Mouse (Mus musculus) forebrain, embryonic 11.5 days (tissue): ENCODE data around the gene Minpp1. TPM values are rescaled to one million over a fixed set of nuclear protein-coding genes. Genes with fewer than 3 reads are reported as not detected.

Experiments used
- ATAC-seq: fragments of 200-750 bp; cut with Nextera tagmentation; replicated peaks from 2 replicates; pipeline ENCODE4 v1.8.0; 2017; ENCODE audit warnings: moderate TSS enrichment; ENCODE audit not compliant: low FRiP score
- DNase-seq: peaks from one replicate; pipeline ENCODE4 v3.0.0-alpha.2; 2017; ENCODE audit warnings: low spot score
- H3K27ac ChIP-seq: fragments of 300-500 bp; sonication (generic); 2 replicates; pipeline ENCODE4 v1.5.1; 2014; ENCODE audit warnings: low read depth, low read length
- H3K27me3 ChIP-seq: fragments of 300-500 bp; sonication (generic); 2 replicates; pipeline ENCODE4 v1.6.1; 2014; ENCODE audit warnings: mild to moderate bottlenecking, low read length, mixed read lengths; ENCODE audit not compliant: control insufficient read depth, insufficient read depth
- H3K36me3 ChIP-seq: fragments of 300-500 bp; sonication (generic); 2 replicates; pipeline ENCODE4 v1.6.1; 2014; ENCODE audit warnings: mild to moderate bottlenecking, low read length, moderate library complexity, mixed read lengths; ENCODE audit not compliant: control insufficient read depth, insufficient read depth
- H3K4me1 ChIP-seq: fragments of 300-500 bp; sonication (generic); replicated peaks from 2 replicates; pipeline ENCODE4 v1.6.1; 2014; ENCODE audit warnings: low read length, mixed read lengths; ENCODE audit not compliant: control insufficient read depth, insufficient read depth
- H3K4me2 ChIP-seq: fragments of 300-500 bp; sonication (generic); 2 replicates; pipeline ENCODE4 v1.6.1; 2014; ENCODE audit warnings: low read depth, mild to moderate bottlenecking, low read length, moderate library complexity, mixed read lengths; ENCODE audit not compliant: severe bottlenecking
- H3K4me3 ChIP-seq: fragments of 300-500 bp; sonication (generic); 2 replicates; pipeline ENCODE4 v1.5.1; 2014; ENCODE audit warnings: low read depth, low read length
- H3K9ac ChIP-seq: fragments of 300-500 bp; sonication (generic); 2 replicates; pipeline ENCODE4 v1.6.1; 2014; ENCODE audit warnings: low read length
- H3K9me3 ChIP-seq: fragments of 300-500 bp; sonication (generic); 2 replicates; pipeline ENCODE4 v1.6.1; 2016; ENCODE audit warnings: low read length, mixed read lengths; ENCODE audit not compliant: control insufficient read depth
- WGBS: fragments of 180-500 bp; shearing (Covaris S2); extraction: QIAGEN DNeasy Blood & Tissue Kit; methylation state at CpG from one replicate; pipeline ENCODE4 v1.1.7; 2014; 5-methylcytosine and 5-hydroxymethylcytosine counted together
- polyA plus RNA-seq: library from polyadenylated mRNA; unstranded; fragments of >200 nt; fragmentation: Nextera tagmentation; extraction: Ambion mirVana; gene quantifications from 2 replicates; pipeline ENCODE4 v1.2.1, GENCODE M21; 2014

Gene Minpp1
- polyA plus RNA-seq, 1 experiment from 2014 or later: 66.0 TPM

DNA sequence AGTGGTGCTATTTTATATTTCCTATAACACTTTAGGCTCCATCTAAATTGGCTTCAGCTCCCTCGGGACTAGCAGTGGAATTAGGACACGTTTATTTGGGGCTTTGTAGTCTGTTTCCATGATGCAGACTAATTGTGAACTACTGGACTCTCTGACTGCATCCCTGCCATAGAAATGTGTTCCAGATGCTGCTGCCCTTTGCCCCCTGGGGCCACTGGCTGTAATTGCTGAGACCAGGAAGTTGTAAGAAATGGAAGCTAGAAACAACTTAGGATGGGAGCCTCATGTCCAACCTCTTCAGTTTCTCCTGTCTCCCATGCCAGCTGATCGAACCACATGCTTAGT lies 38.9 kb downstream of the Minpp1 start:
- H3K36me3 ChIP-seq: no peaks in the 10 kb centered on the region
- ATAC-seq (no peak), DNase-seq (no peak)
- no peaks in the 10 kb centered on the region for H3K4me1 ChIP-seq
- no peak overlapping the region for H3K4me3 ChIP-seq
- no peaks in the 10 kb centered on the region for H3K27me3 ChIP-seq
- no peak overlapping the region for H3K9ac ChIP-seq
- WGBS: 71% methylated on average over 3 of the region's 3 CpGs
- no peaks in the 10 kb centered on the region for H3K9me3 ChIP-seq
- no peak overlapping the region for H3K4me2 ChIP-seq
- no peak overlapping the region for H3K27ac ChIP-seq

DNA sequence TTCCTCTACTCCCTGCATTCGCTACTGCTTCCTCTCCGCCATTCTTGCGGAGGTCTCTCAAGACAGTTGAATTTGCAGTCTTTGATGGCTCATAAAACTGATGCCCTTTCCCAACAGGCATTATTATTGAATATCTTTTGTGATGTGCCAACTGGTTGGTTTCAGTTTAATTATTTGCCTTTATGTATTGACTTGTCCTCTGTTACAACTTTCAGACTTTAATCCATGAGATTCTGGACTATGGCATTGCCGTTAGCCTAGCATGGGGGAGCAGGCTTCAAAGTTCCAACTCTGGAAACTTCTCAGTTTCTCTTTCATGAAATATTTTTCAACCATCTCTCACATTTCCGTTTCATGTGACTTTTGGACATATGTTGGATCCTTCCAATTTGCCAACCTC lies 41.6 kb downstream of the Minpp1 start:
- Histone ChIP-seq H3K27me3 (no peaks in the 10 kb centered on the region), H3K9me3 (no peaks in the 10 kb centered on the region), H3K4me1 (no peaks in the 10 kb centered on the region), H3K27ac (no peak overlapping the region), H3K4me2 (no peak overlapping the region), H3K4me3 (no peak overlapping the region), H3K9ac (no peak overlapping the region), H3K36me3 (no peaks in the 10 kb centered on the region)
- 94% methylated on average over 5 of the region's 5 CpGs for WGBS
- DNase-seq (no peak), ATAC-seq (no peak)

DNA sequence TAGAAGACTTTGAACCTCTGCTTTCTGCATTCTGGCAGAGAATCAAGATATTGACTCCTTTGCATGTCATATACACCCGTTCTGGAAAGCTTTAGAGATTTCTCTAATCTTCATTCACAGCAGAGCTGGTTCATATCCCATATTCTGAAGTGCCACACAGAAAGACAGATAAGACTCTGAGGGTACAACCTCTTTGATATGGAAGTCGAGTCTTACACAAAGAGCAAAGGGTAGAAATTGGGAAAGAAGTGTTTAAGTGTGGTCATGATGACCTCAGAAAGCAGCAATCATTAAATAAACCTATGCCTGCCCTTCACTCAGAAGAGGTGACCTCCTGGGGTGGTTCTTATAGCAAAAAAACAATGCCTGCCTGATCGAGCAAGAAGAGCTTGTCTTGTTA lies 43.2 kb downstream of the Minpp1 start:
- DNase-seq (no peak), ATAC-seq (no peak)
- no peak overlapping the region for H3K4me2 ChIP-seq
- no peaks in the 10 kb centered on the region for H3K36me3 ChIP-seq
- H3K4me1 ChIP-seq: no peaks in the 10 kb centered on the region
- no peak overlapping the region for H3K9ac ChIP-seq
- WGBS: 56% methylated on average over 3 of the region's 3 CpGs
- no peak overlapping the region for H3K27ac ChIP-seq
- H3K27me3 ChIP-seq: no peaks in the 10 kb centered on the region
- H3K4me3 ChIP-seq: no peak overlapping the region
- no peaks in the 10 kb centered on the region for H3K9me3 ChIP-seq

DNA sequence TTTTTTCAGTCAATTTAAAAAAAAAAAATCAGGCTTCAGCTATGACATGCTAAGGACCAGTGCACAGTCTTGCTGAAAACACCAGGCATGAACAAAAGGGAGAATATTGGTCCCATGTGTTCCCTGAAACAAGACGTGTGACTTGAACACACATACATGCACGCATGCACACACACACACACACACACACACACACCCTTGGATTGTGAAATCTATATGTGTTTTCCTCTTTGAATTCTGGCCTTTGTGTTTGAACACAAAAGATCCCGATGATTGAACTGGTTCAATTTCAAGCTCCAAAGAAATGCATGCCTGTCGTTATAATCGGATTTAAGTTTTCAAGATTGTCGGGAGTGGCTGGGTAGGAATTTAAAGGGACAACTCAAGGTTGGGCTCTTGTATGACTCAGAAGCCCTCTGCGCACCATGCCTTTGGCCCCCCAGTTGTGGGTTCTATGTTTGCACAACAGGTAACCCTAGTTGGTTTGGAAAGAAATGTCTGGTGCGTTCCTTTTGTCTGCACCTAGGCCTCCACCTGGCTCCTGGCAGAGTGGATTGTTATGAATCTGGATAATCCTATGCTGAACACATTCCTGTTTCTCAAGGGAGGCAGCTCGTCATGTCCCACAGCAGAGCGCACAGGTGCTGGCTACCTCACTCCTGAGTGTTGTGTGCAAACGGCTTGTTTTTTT lies 43.8 kb downstream of the Minpp1 start:
- Histone ChIP-seq H3K9ac (no peak overlapping the region), H3K4me1 (no peaks in the 10 kb centered on the region), H3K36me3 (no peaks in the 10 kb centered on the region), H3K27me3 (no peaks in the 10 kb centered on the region), H3K4me2 (no peak overlapping the region), H3K27ac (no peak overlapping the region), H3K9me3 (no peaks in the 10 kb centered on the region), H3K4me3 (no peak overlapping the region)
- WGBS: 57% methylated on average over 11 of the region's 11 CpGs
- ATAC-seq (no peak), DNase-seq (no peak)

DNA sequence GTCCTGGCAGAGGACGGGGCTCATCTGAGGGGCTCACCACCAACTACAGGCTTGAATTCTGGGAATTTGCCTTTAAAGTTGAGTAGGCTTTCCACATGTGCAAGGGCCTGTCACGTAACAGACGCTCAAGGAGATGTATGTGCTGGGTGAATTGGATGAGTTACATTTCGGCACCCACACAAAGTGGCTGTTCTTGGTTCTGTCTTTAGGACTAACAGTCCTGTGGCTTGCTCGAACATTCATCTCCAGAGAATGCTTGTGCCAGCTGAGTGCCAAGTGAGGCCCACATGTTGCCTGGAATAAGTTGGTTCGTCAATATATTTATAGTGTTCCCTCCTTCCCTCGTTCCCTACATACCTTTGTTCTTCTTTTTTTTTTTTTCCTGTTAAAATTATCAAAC lies 44.7 kb downstream of the Minpp1 start:
- H3K27ac ChIP-seq: no peak overlapping the region
- no peak overlapping the region for H3K4me3 ChIP-seq
- WGBS: 88% methylated on average over 7 of the region's 7 CpGs
- no peaks in the 10 kb centered on the region for H3K36me3 ChIP-seq
- ATAC-seq (no peak), DNase-seq (no peak)
- H3K27me3 ChIP-seq: no peaks in the 10 kb centered on the region
- no peaks in the 10 kb centered on the region for H3K4me1 ChIP-seq
- no peaks in the 10 kb centered on the region for H3K9me3 ChIP-seq
- H3K4me2 ChIP-seq: no peak overlapping the region
- no peak overlapping the region for H3K9ac ChIP-seq

DNA sequence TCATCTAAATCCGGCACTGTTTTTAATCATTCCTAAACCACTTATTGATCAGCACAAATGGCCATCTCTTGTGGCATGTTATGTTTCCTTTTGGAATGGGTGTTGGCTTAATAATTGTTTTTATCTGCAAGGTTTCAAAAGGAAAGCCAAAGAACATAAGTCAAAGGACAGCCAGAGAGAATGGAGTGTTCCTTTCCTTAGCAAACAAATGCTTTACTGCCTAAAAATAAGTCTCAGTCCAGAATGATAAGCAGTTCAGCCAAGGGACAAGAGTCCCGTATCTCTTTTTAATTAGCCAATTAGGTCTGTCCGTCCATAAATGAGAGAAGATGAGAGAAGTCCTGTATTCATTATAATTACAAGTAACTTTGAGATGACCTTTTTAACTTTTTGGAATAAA lies 46.8 kb downstream of the Minpp1 start:
- H3K9ac ChIP-seq: no peak overlapping the region
- H3K4me1 ChIP-seq: no peaks in the 10 kb centered on the region
- 78% methylated on average over 3 of the region's 3 CpGs for WGBS
- DNase-seq (no peak), ATAC-seq (no peak)
- H3K9me3 ChIP-seq: no peaks in the 10 kb centered on the region
- no peak overlapping the region for H3K4me2 ChIP-seq
- H3K4me3 ChIP-seq: no peak overlapping the region
- no peaks in the 10 kb centered on the region for H3K27me3 ChIP-seq
- H3K36me3 ChIP-seq: no peaks in the 10 kb centered on the region
- no peak overlapping the region for H3K27ac ChIP-seq

DNA sequence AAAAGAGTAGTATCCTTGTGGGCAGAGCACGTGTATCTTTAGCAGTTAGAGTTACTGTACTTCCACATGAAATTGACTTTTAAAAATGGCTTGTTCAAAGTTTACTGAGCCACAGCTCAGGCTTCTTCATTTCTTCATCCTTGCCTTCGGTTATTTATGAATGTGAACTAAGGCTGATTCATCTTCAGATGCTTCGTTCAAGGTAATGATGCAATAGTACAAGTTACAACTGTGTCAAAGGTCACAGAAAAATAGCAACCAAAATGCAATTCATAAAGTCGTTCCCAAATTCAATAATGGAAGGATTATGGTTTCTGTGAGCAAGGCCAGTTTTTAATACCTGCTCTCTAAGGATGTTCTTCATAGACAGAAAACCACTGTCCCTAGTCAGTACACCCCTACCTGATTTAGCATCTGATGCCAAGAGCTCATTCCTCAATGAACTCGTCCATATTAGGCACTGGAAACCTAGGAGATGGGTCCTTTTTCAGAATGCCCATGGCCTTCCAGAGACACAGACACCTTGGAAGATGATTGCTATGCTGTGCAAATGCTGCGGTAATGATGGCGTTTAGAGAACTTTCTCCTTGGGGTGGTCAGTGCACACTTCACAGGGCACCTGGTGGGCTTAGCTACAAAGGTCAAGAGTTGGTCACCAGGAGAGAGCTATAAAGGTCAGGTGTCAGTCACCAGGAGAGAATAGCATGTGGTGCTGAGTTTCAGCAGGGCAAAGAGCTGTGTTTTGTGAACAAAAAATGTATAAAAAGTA lies 47.4 kb downstream of the Minpp1 start:
- Histone ChIP-seq H3K4me1 (no peaks in the 10 kb centered on the region), H3K4me2 (no peak overlapping the region), H3K9me3 (no peaks in the 10 kb centered on the region), H3K27me3 (no peaks in the 10 kb centered on the region), H3K9ac (no peak overlapping the region), H3K4me3 (no peak overlapping the region), H3K36me3 (no peaks in the 10 kb centered on the region), H3K27ac (no peak overlapping the region)
- 87% methylated on average over 7 of the region's 7 CpGs for WGBS
- DNase-seq: no peak
- no peak for ATAC-seq

DNA sequence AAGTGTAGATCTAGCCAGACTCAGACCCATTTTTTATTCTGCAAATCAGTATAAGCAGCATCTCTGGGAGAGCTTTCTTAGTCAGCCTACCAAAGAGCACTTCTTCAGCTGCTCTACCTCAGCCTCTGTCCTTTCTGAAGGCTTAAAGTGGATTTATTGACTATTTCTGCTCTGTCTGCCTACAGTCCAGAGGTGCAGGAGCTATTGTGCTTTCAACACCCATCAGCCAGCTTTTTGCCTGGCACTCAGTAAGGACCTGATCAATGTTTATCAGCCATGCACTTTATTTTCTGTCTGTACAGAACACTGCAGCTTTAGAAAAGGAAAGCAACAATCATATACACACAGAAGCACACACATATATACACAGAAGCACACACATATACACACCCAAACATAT lies 49.3 kb downstream of the Minpp1 start:
- Histone ChIP-seq H3K4me2 (no peak overlapping the region), H3K27ac (no peak overlapping the region), H3K36me3 (no peaks in the 10 kb centered on the region), H3K9ac (no peak overlapping the region), H3K27me3 (no peaks in the 10 kb centered on the region), H3K4me3 (no peak overlapping the region), H3K4me1 (no peaks in the 10 kb centered on the region), H3K9me3 (no peaks in the 10 kb centered on the region)
- DNase-seq (no peak), ATAC-seq (no peak)
